Mouse (Mus musculus): Measurements from ENCODE around the gene Slc35c2. TPM values are rescaled to one million over a fixed set of nuclear protein-coding genes. Genes with fewer than 3 reads are reported as not detected.

Slc35c2 gene
- 64.1 and 69.8 TPM in 2 replicates for polyA plus RNA-seq (2012; rRNA removed)

- under 1% methylated on average over 49 of the region's 49 CpGs for WGBS
- Histone ChIP-seq H3K36me3 (ENCODE audit: control insufficient read depth, insufficient read depth, low read length) (no peaks in the 10 kb centered on the region; the same call in 1 of the 2 replicates), H3K27ac (ENCODE audit: insufficient read depth, low read depth, low read length) (peak within 1 kb of the TSS; percentile 8; the same call in 1 of the 2 replicates), H3K4me1 (ENCODE audit: control insufficient read depth, insufficient read depth, low read length) (peaks cover 14% of the 10 kb centered on the region), H3K27me3 (replicated peaks; ENCODE audit: control insufficient read depth, insufficient read depth, low read length) (no peaks in the 10 kb centered on the region), H3K4me3 (ENCODE audit: insufficient read depth, low read depth, low read length) (peak within 1 kb of the TSS; percentile 77)
- peak; percentile 95 for DNase-seq
- TF ChIP-seq POLR2A (IDR thresholded peaks at IDR 0.05; ENCODE audit: low read depth, low read length) (no peak), CTCF (conservative IDR thresholded peaks at IDR 0.05; ENCODE audit: insufficient read depth, insufficient read length, low read depth, low read length) (peak; percentile 18; the same call in 1 of the 2 replicates)
Observed at GRCm38 (mm10) chr2:165287202-165287984, at the start of gene Slc35c2. TSS of gene Slc35c2 (minus strand) at chr2:165287869.

GRCm38 (mm10) chr2:165337191-165337590 lies 49.5 kb upstream of the Slc35c2 start:
- Histone ChIP-seq H3K36me3 (ENCODE audit: control insufficient read depth, insufficient read depth, low read length) (no peaks in the 10 kb centered on the region), H3K27me3 (replicated peaks; ENCODE audit: control insufficient read depth, insufficient read depth, low read length) (no peaks in the 10 kb centered on the region), H3K4me3 (ENCODE audit: insufficient read depth, low read depth, low read length) (no peak overlapping the region), H3K27ac (ENCODE audit: insufficient read depth, low read depth, low read length) (no peak overlapping the region), H3K4me1 (ENCODE audit: control insufficient read depth, insufficient read depth, low read length) (0 out of 2 replicates have a peak, but pooled peaks cover 4% of the 10 kb centered on the region)
- peak; percentile 83 for DNase-seq
- 17% methylated on average over 3 of the region's 3 CpGs for WGBS
- TF ChIP-seq POLR2A (IDR thresholded peaks at IDR 0.05; ENCODE audit: low read depth, low read length) (no peak), CTCF (conservative IDR thresholded peaks at IDR 0.05; ENCODE audit: insufficient read depth, insufficient read length, low read depth, low read length) (peak; percentile 80)

- Histone ChIP-seq H3K27me3 (replicated peaks; ENCODE audit: control insufficient read depth, insufficient read depth, low read length) (no peaks in the 10 kb centered on the region), H3K27ac (ENCODE audit: insufficient read depth, low read depth, low read length) (no peak overlapping the region), H3K4me3 (ENCODE audit: insufficient read depth, low read depth, low read length) (no peak overlapping the region), H3K4me1 (ENCODE audit: control insufficient read depth, insufficient read depth, low read length) (0 out of 2 replicates have a peak, but pooled peaks cover 4% of the 10 kb centered on the region), H3K36me3 (ENCODE audit: control insufficient read depth, insufficient read depth, low read length) (no peaks in the 10 kb centered on the region)
- WGBS: 61% methylated on average over 14 of the region's 14 CpGs
- TF ChIP-seq CTCF (conservative IDR thresholded peaks at IDR 0.05; ENCODE audit: insufficient read depth, insufficient read length, low read depth, low read length): no peak
- no peak for TF ChIP-seq POLR2A (IDR thresholded peaks at IDR 0.05; ENCODE audit: low read depth, low read length)
- DNase-seq: no peak
Observed at GRCm38 (mm10) chr2:165332610-165333210, 45.0 kb upstream of the Slc35c2 start.

GRCm38 (mm10) chr2:165329703-165330102 lies 42.0 kb upstream of the Slc35c2 start:
- Histone ChIP-seq H3K4me3 (ENCODE audit: insufficient read depth, low read depth, low read length) (no peak overlapping the region), H3K36me3 (ENCODE audit: control insufficient read depth, insufficient read depth, low read length) (no peaks in the 10 kb centered on the region), H3K27ac (ENCODE audit: insufficient read depth, low read depth, low read length) (no peak overlapping the region), H3K4me1 (ENCODE audit: control insufficient read depth, insufficient read depth, low read length) (peaks cover 4% of the 10 kb centered on the region; the same call in 1 of the 2 replicates), H3K27me3 (replicated peaks; ENCODE audit: control insufficient read depth, insufficient read depth, low read length) (no peaks in the 10 kb centered on the region)
- 33% methylated on average over 3 of the region's 3 CpGs for WGBS
- TF ChIP-seq POLR2A (IDR thresholded peaks at IDR 0.05; ENCODE audit: low read depth, low read length) (no peak), CTCF (conservative IDR thresholded peaks at IDR 0.05; ENCODE audit: insufficient read depth, insufficient read length, low read depth, low read length) (no peak)
- DNase-seq: no peak

GRCm38 (mm10) chr2:165328746-165329145 lies 41.1 kb upstream of the Slc35c2 start:
- Histone ChIP-seq H3K27ac (ENCODE audit: insufficient read depth, low read depth, low read length) (no peak overlapping the region), H3K36me3 (ENCODE audit: control insufficient read depth, insufficient read depth, low read length) (no peaks in the 10 kb centered on the region), H3K4me1 (ENCODE audit: control insufficient read depth, insufficient read depth, low read length) (peaks cover 12% of the 10 kb centered on the region; the same call in 1 of the 2 replicates), H3K4me3 (ENCODE audit: insufficient read depth, low read depth, low read length) (no peak overlapping the region), H3K27me3 (replicated peaks; ENCODE audit: control insufficient read depth, insufficient read depth, low read length) (no peaks in the 10 kb centered on the region)
- TF ChIP-seq CTCF (conservative IDR thresholded peaks at IDR 0.05; ENCODE audit: insufficient read depth, insufficient read length, low read depth, low read length) (no peak), POLR2A (IDR thresholded peaks at IDR 0.05; ENCODE audit: low read depth, low read length) (no peak)
- DNase-seq: no peak
- WGBS: 76% methylated on average over 5 of the region's 5 CpGs

- Histone ChIP-seq H3K36me3 (ENCODE audit: control insufficient read depth, insufficient read depth, low read length) (no peaks in the 10 kb centered on the region), H3K27ac (ENCODE audit: insufficient read depth, low read depth, low read length) (no peak overlapping the region), H3K27me3 (replicated peaks; ENCODE audit: control insufficient read depth, insufficient read depth, low read length) (no peaks in the 10 kb centered on the region), H3K4me1 (ENCODE audit: control insufficient read depth, insufficient read depth, low read length) (peaks cover 12% of the 10 kb centered on the region; the same call in 1 of the 2 replicates), H3K4me3 (ENCODE audit: insufficient read depth, low read depth, low read length) (no peak overlapping the region)
- 64% methylated on average over 7 of the region's 7 CpGs for WGBS
- no peak for DNase-seq
- TF ChIP-seq CTCF (conservative IDR thresholded peaks at IDR 0.05; ENCODE audit: insufficient read depth, insufficient read length, low read depth, low read length) (no peak), POLR2A (IDR thresholded peaks at IDR 0.05; ENCODE audit: low read depth, low read length) (no peak)
Observed at GRCm38 (mm10) chr2:165327386-165327785, 39.7 kb upstream of the Slc35c2 start.
